Mouse (Mus musculus): Measurements from ENCODE around the gene Nupr1l. TPM values are rescaled to one million over a fixed set of nuclear protein-coding genes. Genes with fewer than 3 reads are reported as not detected.

Nupr1l gene
- 1 to 10 TPM; 1.4 to 2.8 TPM for total RNA-seq (2021)
- long read RNA-seq, experiment 1, partial matches to known transcripts = 0 of 4 reads
- long read RNA-seq, experiment 1, other reads (novel, unspliced or antisense) = 0 of 4 reads
- long read RNA-seq, experiment 2 = 0 reads

DNA sequence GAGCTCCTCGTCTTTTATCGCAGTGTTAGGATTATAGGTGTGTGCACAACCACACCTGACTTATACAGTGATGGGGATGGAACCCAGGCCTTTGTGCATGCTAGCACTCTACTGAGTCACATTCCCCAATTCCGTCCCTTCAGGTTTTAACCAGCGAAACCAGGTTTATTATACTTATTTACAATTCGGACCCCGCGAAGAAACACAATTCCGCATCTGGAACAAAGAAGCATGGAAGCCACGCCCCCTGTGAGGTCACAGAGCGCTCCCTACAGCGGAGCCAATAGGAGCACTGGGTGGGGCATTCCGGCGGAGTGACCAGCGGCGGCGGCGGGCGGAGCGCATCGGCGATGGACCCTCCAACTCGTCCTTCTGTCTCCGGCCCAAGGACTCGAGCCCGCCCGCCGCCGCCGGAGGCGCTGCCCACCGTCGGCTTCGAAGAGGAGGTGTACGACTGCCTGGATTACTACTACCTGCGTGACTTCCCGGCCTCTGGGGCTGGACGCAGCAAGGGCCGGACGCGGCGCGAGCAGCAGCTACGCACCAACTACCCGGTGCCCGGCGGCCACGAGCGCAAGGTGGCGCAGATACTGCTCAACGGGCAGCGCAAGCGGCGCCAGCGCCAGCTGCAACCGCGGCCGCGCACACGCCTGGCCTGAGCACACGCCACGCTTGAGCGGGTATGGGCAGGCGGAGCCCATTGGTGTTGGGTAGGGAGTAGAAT, at the start of gene Nupr1l:
TSS of gene Nupr1l (plus strand) at position 299 of the 724 bp plus-strand sequence.
- DNase-seq (ENCODE audit: low spot score in 2 of 2) = peak; percentile 79 to 86
- H3K4me3 ChIP-seq = peak within 1 kb of the TSS; percentile 79
- TF ChIP-seq CTCF (conservative IDR thresholded peaks at IDR 0.05) = peak; percentile 56
- H3K27ac ChIP-seq = peak within 1 kb of the TSS; percentile 94

DNA sequence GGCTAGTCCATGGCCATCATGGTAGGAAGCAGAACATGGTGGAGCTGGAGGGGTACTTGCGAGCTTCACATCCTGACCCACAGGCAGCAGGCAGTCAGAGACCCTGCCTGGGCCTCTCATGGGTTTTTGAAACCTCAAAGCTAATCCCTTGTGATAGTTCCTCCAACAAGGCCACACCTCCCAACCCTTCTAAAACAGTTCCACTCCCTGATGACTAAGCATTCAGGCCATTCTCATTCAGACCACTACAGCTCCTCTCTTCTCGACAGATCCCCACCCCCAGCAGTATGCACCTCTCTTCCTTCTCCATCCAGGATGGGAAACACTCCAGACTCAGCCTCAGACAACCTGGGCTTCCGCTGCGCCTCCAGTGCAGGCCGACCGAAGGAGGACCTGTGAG, 46.0 kb upstream of the Nupr1l start:
- no peak for DNase-seq (ENCODE audit: low spot score in 2 of 2)
- TF ChIP-seq CTCF (conservative IDR thresholded peaks at IDR 0.05) = no peak
- Histone ChIP-seq H3K27ac (no peak overlapping the region), H3K4me3 (no peak overlapping the region)

DNA sequence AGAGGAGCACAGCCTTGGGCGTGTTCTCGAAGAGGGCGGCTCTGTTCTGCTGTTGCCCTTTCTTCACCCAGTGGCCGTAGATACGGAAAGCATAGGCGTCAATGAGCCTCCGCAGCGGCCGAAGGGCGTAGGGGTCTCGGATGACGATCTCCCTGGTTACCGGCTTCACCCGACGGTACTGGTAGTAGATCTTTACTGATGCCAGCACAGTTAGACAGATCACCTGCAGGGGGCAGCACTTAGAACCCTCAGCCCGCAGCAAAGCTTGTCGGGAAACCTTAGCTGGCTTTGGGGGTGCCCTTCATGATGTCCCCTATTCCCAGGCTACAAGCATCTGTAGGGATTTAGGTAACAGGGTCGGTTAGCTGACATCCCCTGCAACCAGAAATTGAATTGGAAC, 43.9 kb upstream of the Nupr1l start:
- DNase-seq (ENCODE audit: low spot score in 2 of 2) = peak in 1 of 2 experiments; percentile 57
- H3K27ac ChIP-seq = peak overlapping the region; percentile 51; the same call in 1 of the 2 replicates
- H3K4me3 ChIP-seq = no peak overlapping the region
- TF ChIP-seq CTCF (conservative IDR thresholded peaks at IDR 0.05) = peak; percentile 82

DNA sequence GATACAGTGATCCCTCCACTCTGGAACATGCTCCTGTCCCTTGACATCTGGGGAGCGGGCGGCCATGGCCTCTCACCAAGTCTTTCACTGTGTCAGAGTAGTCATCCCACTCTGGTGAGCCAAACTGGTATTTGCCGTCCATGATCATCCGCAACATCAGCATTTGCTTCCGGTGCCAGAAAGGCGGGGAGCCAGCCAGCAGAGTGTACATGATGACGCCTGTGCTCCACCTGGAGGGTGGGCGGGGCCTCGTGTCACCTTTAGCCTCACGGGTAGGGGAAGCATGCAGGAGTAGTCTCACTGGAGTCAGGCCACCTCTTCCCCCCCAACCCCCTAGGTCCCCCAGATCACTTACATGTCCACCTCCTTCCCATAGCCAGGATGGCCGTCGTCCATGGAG, 42.5 kb upstream of the Nupr1l start:
- DNase-seq (ENCODE audit: low spot score in 2 of 2) = no peak
- no peak overlapping the region for H3K4me3 ChIP-seq
- TF ChIP-seq CTCF (conservative IDR thresholded peaks at IDR 0.05) = no peak
- H3K27ac ChIP-seq = no peak overlapping the region

DNA sequence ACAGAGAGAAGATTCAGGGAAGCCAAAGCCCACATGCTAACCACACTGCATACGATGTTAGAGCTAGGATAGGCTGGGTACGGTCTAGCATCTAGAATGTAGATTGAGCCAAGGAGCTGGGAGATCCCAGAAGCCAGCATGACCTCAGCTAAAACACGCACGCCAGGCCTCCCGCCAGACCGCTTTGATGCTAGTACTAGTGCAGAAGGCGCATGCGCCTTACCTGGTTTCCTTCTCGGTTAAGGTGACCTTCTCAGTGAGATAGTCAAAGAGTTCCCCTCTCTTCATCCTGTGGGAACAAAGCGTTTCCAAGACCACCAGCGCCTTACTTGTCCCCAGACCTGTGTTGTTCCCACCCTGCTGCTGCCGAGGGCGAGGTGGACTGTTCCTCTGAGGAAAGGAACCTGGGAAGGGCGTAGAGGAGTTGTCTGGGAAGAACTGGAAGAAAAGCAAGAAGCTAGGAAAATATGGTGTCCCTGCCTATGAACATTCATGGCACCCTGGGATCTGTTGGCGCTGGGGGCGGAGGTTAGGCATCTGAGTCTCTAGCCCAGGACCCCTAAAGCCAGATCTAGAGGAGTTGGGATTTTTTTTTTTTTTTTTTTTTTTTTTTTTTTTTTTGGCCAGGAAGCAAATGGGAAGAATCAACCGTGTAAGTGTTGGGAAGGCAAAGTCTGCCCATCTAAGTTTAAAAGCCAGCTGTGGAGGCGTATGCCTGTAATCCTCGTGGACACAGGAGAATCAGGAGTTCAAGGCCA, 38.9 kb upstream of the Nupr1l start:
- no peak for TF ChIP-seq CTCF (conservative IDR thresholded peaks at IDR 0.05)
- no peak overlapping the region for H3K4me3 ChIP-seq
- DNase-seq (ENCODE audit: low spot score in 2 of 2) = no peak
- H3K27ac ChIP-seq = no peak overlapping the region

DNA sequence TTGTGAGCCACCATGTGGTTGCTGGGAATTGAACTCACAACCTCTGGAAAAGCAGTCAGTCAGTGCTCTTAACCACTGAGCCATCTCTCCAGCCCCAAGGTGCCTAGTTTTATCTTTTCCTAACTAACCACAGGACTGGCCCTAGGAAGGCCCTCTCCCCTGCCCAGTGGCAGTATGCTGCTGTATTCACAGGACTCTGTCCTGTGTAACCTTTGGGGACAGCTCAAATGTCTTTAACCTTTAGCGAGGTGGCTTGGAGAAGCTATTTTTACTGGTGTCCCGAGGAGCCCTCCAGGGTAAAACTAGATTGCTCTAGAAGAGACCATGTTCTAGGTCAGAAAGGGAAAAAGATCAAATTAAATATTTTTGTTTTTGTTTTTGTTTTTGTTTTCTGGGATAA, 37.1 kb upstream of the Nupr1l start:
- TF ChIP-seq CTCF (conservative IDR thresholded peaks at IDR 0.05) = no peak
- Histone ChIP-seq H3K27ac (no peak overlapping the region), H3K4me3 (no peak overlapping the region)
- DNase-seq (ENCODE audit: low spot score in 2 of 2) = no peak

DNA sequence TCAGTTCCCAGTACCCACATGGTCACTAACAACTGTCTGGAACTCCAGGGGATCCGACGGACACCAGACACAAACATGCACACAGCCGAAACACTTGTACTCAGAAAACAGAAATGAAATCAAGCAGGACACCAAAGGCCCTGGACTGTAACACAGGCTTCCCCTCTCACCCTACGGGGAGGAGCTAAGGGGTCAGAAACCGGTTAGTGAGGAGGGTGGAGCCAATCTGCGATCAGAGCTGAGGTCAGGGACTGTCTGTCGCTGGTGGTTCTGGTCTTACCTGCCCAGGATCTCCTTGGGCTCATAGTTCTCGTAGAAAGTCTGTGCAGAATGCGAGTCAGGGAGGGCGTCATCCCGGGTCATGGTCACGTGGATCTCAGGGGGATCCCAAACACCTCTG, 34.4 kb upstream of the Nupr1l start:
- no peak overlapping the region for H3K4me3 ChIP-seq
- no peak for DNase-seq (ENCODE audit: low spot score in 2 of 2)
- H3K27ac ChIP-seq = no peak overlapping the region
- TF ChIP-seq CTCF (conservative IDR thresholded peaks at IDR 0.05) = no peak

DNA sequence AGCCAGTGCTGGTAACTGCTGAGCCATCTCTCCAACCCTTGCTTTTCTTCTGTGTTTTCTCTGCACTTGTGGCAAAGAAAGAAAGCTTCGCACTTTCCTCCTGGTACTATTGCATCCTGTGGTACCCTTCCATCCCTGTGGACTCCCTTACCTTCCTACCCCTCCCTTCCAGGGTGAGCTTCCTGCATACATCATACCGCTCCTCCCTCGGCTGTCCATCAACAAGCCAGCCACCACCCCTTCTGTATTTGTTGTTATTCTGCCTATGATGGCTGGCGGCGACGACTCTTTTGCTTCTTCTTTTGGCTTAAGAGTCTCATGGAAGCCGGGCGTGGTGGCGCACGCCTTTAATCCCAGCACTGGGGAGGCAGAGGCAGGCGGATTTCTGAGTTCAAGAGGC, 33.2 kb upstream of the Nupr1l start:
- TF ChIP-seq CTCF (conservative IDR thresholded peaks at IDR 0.05) = no peak
- DNase-seq (ENCODE audit: low spot score in 2 of 2) = no peak
- Histone ChIP-seq H3K27ac (no peak overlapping the region), H3K4me3 (no peak overlapping the region)

DNA sequence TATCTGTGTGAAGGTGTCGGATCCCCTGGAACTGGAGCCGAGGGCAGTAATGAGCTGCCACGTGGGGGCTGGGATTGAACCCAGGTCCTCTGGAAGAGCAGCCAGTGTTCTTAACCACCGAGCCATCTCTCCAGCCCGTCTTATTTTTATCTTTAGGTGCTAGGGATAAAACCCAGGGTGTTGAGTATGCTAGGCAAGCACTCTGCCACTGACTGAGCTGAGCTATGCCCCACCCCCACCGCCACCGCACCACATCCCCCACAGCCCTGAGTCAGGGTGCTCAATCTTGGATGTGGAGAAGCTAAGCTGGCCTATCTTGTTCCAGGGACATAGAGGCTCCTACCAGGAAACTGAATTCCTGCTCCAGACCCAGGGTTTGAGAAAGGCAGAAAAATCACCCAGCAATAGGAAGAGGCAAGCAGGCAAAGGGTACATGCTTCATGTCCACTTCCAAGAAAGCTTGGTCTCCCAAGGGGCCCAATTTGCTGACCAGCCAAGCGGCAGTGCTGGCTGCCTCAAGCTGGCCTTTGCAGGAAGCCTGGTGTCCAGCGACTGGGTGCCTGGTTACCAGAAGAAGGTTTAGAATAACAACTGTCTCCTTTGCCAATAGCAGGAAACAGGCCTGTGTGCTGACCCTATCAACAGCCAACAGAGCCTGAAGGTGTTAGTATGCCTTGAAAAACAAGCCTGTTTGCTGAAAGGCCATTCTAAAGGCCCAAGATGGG, 30.4 kb upstream of the Nupr1l start:
- peak overlapping the region; percentile 38 for H3K4me3 ChIP-seq
- TF ChIP-seq CTCF (conservative IDR thresholded peaks at IDR 0.05) = no peak
- H3K27ac ChIP-seq = peak overlapping the region; percentile 89
- DNase-seq (ENCODE audit: low spot score in 2 of 2) = peak; percentile 23 to 44

DNA sequence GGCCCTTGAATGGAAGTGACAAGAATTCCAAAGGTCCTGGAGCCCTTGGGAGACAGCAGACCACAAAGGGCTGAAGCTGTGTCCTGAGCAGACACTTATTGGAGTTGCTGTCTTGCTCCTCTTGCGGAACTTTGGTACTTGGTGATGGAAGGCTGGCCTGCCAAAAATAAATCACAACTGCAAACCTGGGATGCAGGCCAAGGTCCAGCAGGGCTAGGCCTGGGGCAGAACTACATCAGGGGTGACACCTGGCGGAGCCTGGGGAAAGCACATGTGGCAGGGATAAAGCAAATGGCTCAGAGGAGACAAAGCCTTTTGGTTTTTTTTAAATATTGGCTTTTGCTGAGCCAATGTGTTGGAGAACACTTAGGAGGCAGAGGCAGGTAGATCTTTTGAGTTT, 29.4 kb upstream of the Nupr1l start:
- peak overlapping the region; percentile 38 for H3K4me3 ChIP-seq
- peak; percentile 51 to 53 for DNase-seq (ENCODE audit: low spot score in 2 of 2)
- peak; percentile 76 for TF ChIP-seq CTCF (conservative IDR thresholded peaks at IDR 0.05)
- H3K27ac ChIP-seq = peak overlapping the region; percentile 89

DNA sequence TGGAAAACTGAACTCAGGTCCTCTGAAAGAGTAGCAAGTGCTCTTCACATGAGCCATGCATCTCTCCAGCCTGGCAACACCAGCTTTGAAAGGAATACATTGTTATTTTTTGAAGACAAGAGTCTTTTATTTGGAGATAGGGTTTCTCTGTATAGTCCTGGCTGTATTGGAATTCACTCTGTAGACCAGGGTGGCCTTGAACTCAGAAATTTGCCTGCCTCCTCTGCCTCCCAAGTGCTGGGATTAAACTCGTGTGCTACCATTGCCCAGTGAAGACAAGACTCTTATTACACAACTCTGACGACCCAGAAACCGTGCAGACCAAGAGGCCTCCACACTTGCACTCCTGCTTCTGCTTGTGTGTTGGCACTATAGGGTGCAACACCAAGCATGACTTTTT, 28.5 kb upstream of the Nupr1l start:
- TF ChIP-seq CTCF (conservative IDR thresholded peaks at IDR 0.05) = no peak
- DNase-seq (ENCODE audit: low spot score in 2 of 2) = no peak
- Histone ChIP-seq H3K27ac (no peak overlapping the region), H3K4me3 (no peak overlapping the region)

DNA sequence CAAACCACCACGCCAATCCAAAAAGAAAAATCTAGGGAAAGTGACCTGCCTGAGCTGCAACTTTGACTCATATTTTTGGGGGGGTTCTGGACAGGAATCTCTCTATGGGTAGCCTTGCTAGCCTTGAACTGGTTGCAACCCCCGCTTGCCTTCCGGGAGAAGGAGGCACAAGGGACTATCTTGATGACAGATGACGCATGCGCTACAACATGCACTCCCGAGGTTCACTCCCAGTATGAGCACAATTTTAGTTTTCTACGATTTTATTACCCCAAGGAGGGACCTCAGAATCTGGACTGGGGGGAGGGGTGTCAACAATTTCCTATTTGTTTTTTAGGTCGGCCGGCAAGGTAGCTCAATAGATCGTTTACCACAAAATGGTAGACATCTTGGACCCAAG, 22.1 kb upstream of the Nupr1l start:
- no peak for DNase-seq (ENCODE audit: low spot score in 2 of 2)
- peak overlapping the region; percentile 96; the same call in 1 of the 2 replicates for H3K27ac ChIP-seq
- TF ChIP-seq CTCF (conservative IDR thresholded peaks at IDR 0.05) = no peak
- peak overlapping the region; percentile 87 for H3K4me3 ChIP-seq

Measured in layer of hippocampus, adult 2 months (tissue).